ENCODE assay signal across 18 mouse cellular contexts in the genomic region with DNA sequence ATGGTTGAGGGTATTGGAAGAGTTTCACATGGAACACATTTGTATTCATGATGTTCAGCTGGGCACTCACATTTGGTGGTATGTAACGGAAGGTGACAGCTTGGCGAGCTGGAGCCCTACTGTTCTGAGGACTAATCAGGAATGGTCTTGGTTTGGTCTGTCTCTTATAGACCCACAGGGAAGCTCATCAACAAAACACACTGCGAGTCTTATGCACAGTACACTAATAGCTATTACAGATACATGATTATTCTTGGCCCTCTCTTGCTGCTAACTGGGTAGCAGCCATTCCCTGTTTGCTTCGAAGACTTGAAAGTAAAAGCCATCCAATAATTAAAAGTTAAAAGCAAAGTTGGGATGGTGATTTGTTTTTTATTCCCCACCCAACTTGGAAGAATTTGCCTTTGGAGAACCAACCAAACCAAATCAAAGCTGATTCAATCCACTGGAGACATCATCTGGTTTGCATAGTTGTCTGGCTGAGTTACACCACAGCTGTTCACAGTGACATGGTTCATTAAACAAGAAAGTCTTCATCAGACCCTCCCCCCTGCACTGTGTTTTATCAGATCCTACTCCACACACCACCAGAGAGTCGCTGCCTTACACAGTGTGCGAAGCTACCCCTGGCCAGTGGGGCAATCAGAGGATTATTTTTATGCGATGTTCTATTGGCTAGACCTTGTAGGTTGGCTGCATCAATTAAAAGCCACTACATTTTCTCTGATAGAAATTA.
DNase-seq lines count a peak whose midpoint lies in the region; ATAC-seq and TF ChIP-seq lines count a peak whose summit lies in the region.
"Had no signal": no experiment of that assay in that cellular context is flagged by ENCODE, and none has a peak within 500 bp of the region (broad histone marks: within the 10 kb centered on the region; RNA-seq: fewer than 3 reads in every experiment).

No protein-coding gene starts in this region.

- H3K27me3 ChIP-seq in limb, embryonic 13.5 days: peaks cover 79% of the 10 kb centered on the region
- 0 out of 2 replicates have a peak, but pooled peaks cover 3% of the 10 kb centered on the region for H3K27me3 ChIP-seq in limb, embryonic 10.5 days (ENCODE audit: low read depth, poor library complexity, severe bottlenecking)
- H3K27me3 ChIP-seq in embryonic facial prominence, embryonic 14.5 days (replicated peaks; ENCODE audit: control insufficient read depth, insufficient read depth, low read length): no peaks in the 10 kb centered on the region
- H3K27me3 ChIP-seq: forebrain, embryonic 15.5 days; liver, embryonic 15.5 days; midbrain, embryonic 12.5 days; stomach, embryonic 15.5 days had no signal

- TF ChIP-seq POLR2A in brain, embryonic 14.5 days (IDR thresholded peaks at IDR 0.05; ENCODE audit: borderline replicate concordance, extremely low read depth, insufficient read depth, insufficient read length, poor library complexity, severe bottlenecking): no peak

- H3K36me3 ChIP-seq in limb, embryonic 13.5 days: no peaks in the 10 kb centered on the region
- no peaks in the 10 kb centered on the region for H3K36me3 ChIP-seq in limb, embryonic 10.5 days
- no peaks in the 10 kb centered on the region for H3K36me3 ChIP-seq in embryonic facial prominence, embryonic 14.5 days (ENCODE audit: control insufficient read depth, insufficient read depth, low read length)
- H3K36me3 ChIP-seq: forebrain, embryonic 15.5 days; liver, embryonic 15.5 days; midbrain, embryonic 12.5 days; stomach, embryonic 15.5 days had no signal

- 63% methylated on average over 7 of the region's 7 CpGs for WGBS in limb, embryonic 13.5 days
- WGBS in limb, embryonic 10.5 days: 91% methylated on average over 7 of the region's 7 CpGs
- WGBS in embryonic facial prominence, embryonic 14.5 days: 43% methylated on average over 7 of the region's 7 CpGs

- no peak overlapping the region for H3K4me2 ChIP-seq in limb, embryonic 13.5 days (replicated peaks)
- H3K4me2 ChIP-seq in embryonic facial prominence, embryonic 14.5 days (ENCODE audit: low read depth, low read length): no peak overlapping the region
- H3K4me2 ChIP-seq: forebrain, embryonic 15.5 days; liver, embryonic 15.5 days; midbrain, embryonic 12.5 days; stomach, embryonic 15.5 days had no signal

- TF ChIP-seq CTCF in brain, embryonic 14.5 days (IDR thresholded peaks at IDR 0.05; ENCODE audit: borderline replicate concordance, extremely low read depth, insufficient read depth, insufficient read length): no peak
- no peak for TF ChIP-seq CTCF in layer of hippocampus, adult 2 months (conservative IDR thresholded peaks at IDR 0.05)

- H3K9me3 ChIP-seq in limb, embryonic 13.5 days: no peaks in the 10 kb centered on the region
- no peaks in the 10 kb centered on the region for H3K9me3 ChIP-seq in limb, embryonic 10.5 days (replicated peaks)
- no peaks in the 10 kb centered on the region for H3K9me3 ChIP-seq in embryonic facial prominence, embryonic 14.5 days (ENCODE audit: control insufficient read depth, low read length)
- H3K9me3 ChIP-seq: forebrain, embryonic 15.5 days; liver, embryonic 15.5 days; midbrain, embryonic 12.5 days; stomach, embryonic 15.5 days had no signal

- peaks cover 35% of the 10 kb centered on the region for H3K4me1 ChIP-seq in limb, embryonic 13.5 days
- H3K4me1 ChIP-seq in limb, embryonic 10.5 days: peaks cover 24% of the 10 kb centered on the region
- 0 out of 2 replicates have a peak, but pooled peaks cover 4% of the 10 kb centered on the region for H3K4me1 ChIP-seq in embryonic facial prominence, embryonic 14.5 days (ENCODE audit: control insufficient read depth, insufficient read depth, low read length)
- H3K4me1 ChIP-seq: liver, embryonic 15.5 days; stomach, embryonic 15.5 days had no signal

- H3K9ac ChIP-seq in limb, embryonic 13.5 days: no peak overlapping the region
- H3K9ac ChIP-seq in embryonic facial prominence, embryonic 14.5 days (ENCODE audit: low read depth, low read length): no peak overlapping the region
- H3K9ac ChIP-seq: forebrain, embryonic 15.5 days; liver, embryonic 15.5 days; midbrain, embryonic 12.5 days; stomach, embryonic 15.5 days had no signal

- peak; percentile 61; the same call in 1 of the 2 replicates for ATAC-seq in limb, embryonic 13.5 days (ENCODE audit: low FRiP score, low read depth)
- ATAC-seq in embryonic facial prominence, embryonic 14.5 days (ENCODE audit: low read depth): peak; percentile 90
- ATAC-seq: CD4-positive, CD25-positive, alpha-beta regulatory T cell, adult 4 months; forebrain, embryonic 15.5 days had no signal

- no peak for DNase-seq in limb, embryonic 10.5 days (ENCODE audit: low spot score)
- DNase-seq in brain, embryonic 14.5 days (ENCODE audit: low read depth): peak; percentile 48
- peak; percentile 88 for DNase-seq in embryonic facial prominence, embryonic 14.5 days (ENCODE audit: low spot score)
- peak; percentile 51 for DNase-seq in mesoderm, embryonic 11.5 days (ENCODE audit: low read depth, low spot score)
- DNase-seq in right cerebral cortex, postnatal 25 days: no peak
- no peak for DNase-seq in thymus, postnatal 14 days
- DNase-seq in layer of hippocampus, adult 2 months (ENCODE audit: low spot score in 2 of 2): no peak
- DNase-seq: cerebellum, postnatal 25 days; heart, postnatal 10 days; layer of hippocampus, postnatal 36 days; lung, postnatal 14 days; thymus, postnatal 25 days had no signal

- H3K27ac ChIP-seq in limb, embryonic 13.5 days: no peak overlapping the region
- no peak overlapping the region for H3K27ac ChIP-seq in limb, embryonic 10.5 days
- no peak overlapping the region for H3K27ac ChIP-seq in embryonic facial prominence, embryonic 14.5 days (replicated peaks; ENCODE audit: low read depth, low read length)
- H3K27ac ChIP-seq in layer of hippocampus, adult 2 months: no peak overlapping the region
- H3K27ac ChIP-seq: forebrain, embryonic 15.5 days; liver, embryonic 15.5 days; midbrain, embryonic 12.5 days; stomach, embryonic 15.5 days had no signal

- no peak overlapping the region for H3K4me3 ChIP-seq in limb, embryonic 13.5 days
- no peak overlapping the region for H3K4me3 ChIP-seq in limb, embryonic 10.5 days
- H3K4me3 ChIP-seq in embryonic facial prominence, embryonic 14.5 days (ENCODE audit: low read depth, low read length): no peak overlapping the region
- H3K4me3 ChIP-seq in layer of hippocampus, adult 2 months: no peak overlapping the region
- H3K4me3 ChIP-seq: forebrain, embryonic 15.5 days; liver, embryonic 15.5 days; midbrain, embryonic 12.5 days; stomach, embryonic 15.5 days had no signal

Comparison
In these comparisons a context has a peak if more than half of its experiments do, and no peak if none do; other contexts are left out.
1. DNase-seq: peak in brain, embryonic 14.5 days (single experiment), embryonic facial prominence, embryonic 14.5 days (single experiment) and mesoderm, embryonic 11.5 days (single experiment); none in limb, embryonic 10.5 days (single experiment), right cerebral cortex, postnatal 25 days (single experiment), thymus, postnatal 14 days (single experiment) and layer of hippocampus, adult 2 months (0 of 2).